Mouse (Mus musculus): ENCODE measurements around the gene 4930558K02Rik. TPM values are rescaled to one million over a fixed set of nuclear protein-coding genes. Genes with fewer than 3 reads are reported as not detected.

4930558K02Rik gene
- polyA plus RNA-seq, 1 experiment from 2014 or later = not detected

- Histone ChIP-seq H3K4me2 (no peak overlapping the region), H3K4me3 (replicated peaks) (no peak overlapping the region), H3K27me3 (no peaks in the 10 kb centered on the region), H3K4me1 (replicated peaks) (no peaks in the 10 kb centered on the region), H3K36me3 (replicated peaks) (no peaks in the 10 kb centered on the region), H3K9ac (no peak overlapping the region), H3K27ac (replicated peaks) (no peak overlapping the region), H3K9me3 (replicated peaks) (no peaks in the 10 kb centered on the region)
- WGBS (ENCODE audit: insufficient replicate concordance) = 80% methylated on average over 10 of the region's 10 CpGs
- no peak for ATAC-seq (ENCODE audit: insufficient read depth)
These were observed 47.6 kb downstream of the 4930558K02Rik start for GRCm38 (mm10) chr1:161931817-161932216.

GRCm38 (mm10) chr1:161931313-161931712, 48.1 kb downstream of the 4930558K02Rik start:
- no peak overlapping the region for H3K27ac ChIP-seq (replicated peaks)
- H3K9ac ChIP-seq = no peak overlapping the region
- H3K4me3 ChIP-seq (replicated peaks) = no peak overlapping the region
- H3K4me2 ChIP-seq = no peak overlapping the region
- no peaks in the 10 kb centered on the region for H3K27me3 ChIP-seq
- H3K4me1 ChIP-seq (replicated peaks) = no peaks in the 10 kb centered on the region
- H3K9me3 ChIP-seq (replicated peaks) = no peaks in the 10 kb centered on the region
- 61% methylated on average over 4 of the region's 4 CpGs for WGBS (ENCODE audit: insufficient replicate concordance)
- ATAC-seq (ENCODE audit: insufficient read depth) = no peak
- no peaks in the 10 kb centered on the region for H3K36me3 ChIP-seq (replicated peaks)

- Histone ChIP-seq H3K9ac (no peak overlapping the region), H3K36me3 (replicated peaks) (no peaks in the 10 kb centered on the region), H3K4me3 (replicated peaks) (no peak overlapping the region), H3K27me3 (no peaks in the 10 kb centered on the region), H3K4me2 (no peak overlapping the region), H3K27ac (replicated peaks) (no peak overlapping the region), H3K4me1 (replicated peaks) (no peaks in the 10 kb centered on the region), H3K9me3 (replicated peaks) (no peaks in the 10 kb centered on the region)
- no peak for ATAC-seq (ENCODE audit: insufficient read depth)
- 74% methylated on average over 2 of the region's 2 CpGs for WGBS (ENCODE audit: insufficient replicate concordance)
These were observed 51.5 kb downstream of the 4930558K02Rik start for GRCm38 (mm10) chr1:161927976-161928375.

- 75% methylated on average over 13 of the region's 13 CpGs for WGBS (ENCODE audit: insufficient replicate concordance)
These were observed 54.1 kb downstream of the 4930558K02Rik start for GRCm38 (mm10) chr1:161925281-161925805.

GRCm38 (mm10) chr1:161924321-161924720, 55.1 kb downstream of the 4930558K02Rik start:
- Histone ChIP-seq H3K9ac (no peak overlapping the region), H3K9me3 (replicated peaks) (no peaks in the 10 kb centered on the region), H3K4me2 (no peak overlapping the region), H3K36me3 (replicated peaks) (no peaks in the 10 kb centered on the region), H3K4me1 (replicated peaks) (no peaks in the 10 kb centered on the region), H3K4me3 (replicated peaks) (no peak overlapping the region), H3K27ac (replicated peaks) (no peak overlapping the region), H3K27me3 (0 out of 2 replicates have a peak, but pooled peaks cover 3% of the 10 kb centered on the region)
- WGBS (ENCODE audit: insufficient replicate concordance) = 69% methylated on average over 3 of the region's 3 CpGs
- ATAC-seq (ENCODE audit: insufficient read depth) = no peak

More at GRCm38 (mm10) chr1:161925281-161925805, 54.1 kb downstream of the 4930558K02Rik start:
- Histone ChIP-seq H3K27ac (replicated peaks) (no peak overlapping the region), H3K27me3 (0 out of 2 replicates have a peak, but pooled peaks cover 3% of the 10 kb centered on the region), H3K4me3 (replicated peaks) (no peak overlapping the region), H3K4me1 (replicated peaks) (no peaks in the 10 kb centered on the region), H3K9me3 (replicated peaks) (no peaks in the 10 kb centered on the region), H3K36me3 (replicated peaks) (no peaks in the 10 kb centered on the region), H3K9ac (no peak overlapping the region), H3K4me2 (no peak overlapping the region)
- ATAC-seq (ENCODE audit: insufficient read depth) = no peak

DNA sequence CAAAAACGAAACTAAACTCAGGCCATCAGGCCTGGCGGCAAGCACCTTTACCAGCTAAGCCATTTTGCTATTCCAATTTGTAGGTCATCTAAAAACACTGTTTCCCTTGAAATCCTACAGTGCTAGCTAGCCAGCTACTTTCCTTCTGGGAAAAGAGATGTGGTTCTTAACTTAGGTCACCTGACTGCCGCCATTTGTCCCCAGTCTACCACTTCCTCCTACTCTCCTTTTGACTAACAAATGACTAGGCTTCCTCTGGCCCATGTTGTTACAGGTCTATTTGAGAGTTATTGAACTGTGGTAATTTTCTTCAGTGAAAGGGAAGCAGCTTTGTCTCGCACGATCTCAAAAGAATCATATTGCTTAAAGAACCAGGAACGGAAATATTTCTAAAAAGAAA, 57.5 kb downstream of the 4930558K02Rik start:
- Histone ChIP-seq H3K27me3 (0 out of 2 replicates have a peak, but pooled peaks cover 3% of the 10 kb centered on the region), H3K4me3 (replicated peaks) (no peak overlapping the region), H3K4me2 (no peak overlapping the region), H3K4me1 (replicated peaks) (0 out of 2 replicates have a peak, but pooled peaks cover 3% of the 10 kb centered on the region), H3K9me3 (replicated peaks) (no peaks in the 10 kb centered on the region), H3K27ac (replicated peaks) (no peak overlapping the region), H3K36me3 (replicated peaks) (no peaks in the 10 kb centered on the region), H3K9ac (no peak overlapping the region)
- WGBS (ENCODE audit: insufficient replicate concordance) = 63% methylated on average over 6 of the region's 6 CpGs
- no peak for ATAC-seq (ENCODE audit: insufficient read depth)

- no peak overlapping the region for H3K4me2 ChIP-seq
- WGBS (ENCODE audit: insufficient replicate concordance) = 77% methylated on average over 9 of the region's 9 CpGs
These were observed 58.7 kb downstream of the 4930558K02Rik start for GRCm38 (mm10) chr1:161920475-161921454.

GRCm38 (mm10) chr1:161919594-161919993, 59.8 kb downstream of the 4930558K02Rik start:
- Histone ChIP-seq H3K9me3 (replicated peaks) (no peaks in the 10 kb centered on the region), H3K4me1 (replicated peaks) (0 out of 2 replicates have a peak, but pooled peaks cover 3% of the 10 kb centered on the region), H3K27me3 (0 out of 2 replicates have a peak, but pooled peaks cover 6% of the 10 kb centered on the region), H3K4me3 (replicated peaks) (no peak overlapping the region), H3K9ac (no peak overlapping the region), H3K36me3 (replicated peaks) (no peaks in the 10 kb centered on the region), H3K4me2 (no peak overlapping the region), H3K27ac (replicated peaks) (no peak overlapping the region)
- 79% methylated on average over 2 of the region's 2 CpGs for WGBS (ENCODE audit: insufficient replicate concordance)
- no peak for ATAC-seq (ENCODE audit: insufficient read depth)

More at GRCm38 (mm10) chr1:161920475-161921454, 58.7 kb downstream of the 4930558K02Rik start:
- Histone ChIP-seq H3K4me3 (replicated peaks) (no peak overlapping the region), H3K9me3 (replicated peaks) (no peaks in the 10 kb centered on the region), H3K27ac (replicated peaks) (no peak overlapping the region), H3K4me1 (replicated peaks) (0 out of 2 replicates have a peak, but pooled peaks cover 3% of the 10 kb centered on the region), H3K9ac (no peak overlapping the region), H3K36me3 (replicated peaks) (no peaks in the 10 kb centered on the region), H3K27me3 (0 out of 2 replicates have a peak, but pooled peaks cover 3% of the 10 kb centered on the region)
- no peak for ATAC-seq (ENCODE audit: insufficient read depth)

DNA sequence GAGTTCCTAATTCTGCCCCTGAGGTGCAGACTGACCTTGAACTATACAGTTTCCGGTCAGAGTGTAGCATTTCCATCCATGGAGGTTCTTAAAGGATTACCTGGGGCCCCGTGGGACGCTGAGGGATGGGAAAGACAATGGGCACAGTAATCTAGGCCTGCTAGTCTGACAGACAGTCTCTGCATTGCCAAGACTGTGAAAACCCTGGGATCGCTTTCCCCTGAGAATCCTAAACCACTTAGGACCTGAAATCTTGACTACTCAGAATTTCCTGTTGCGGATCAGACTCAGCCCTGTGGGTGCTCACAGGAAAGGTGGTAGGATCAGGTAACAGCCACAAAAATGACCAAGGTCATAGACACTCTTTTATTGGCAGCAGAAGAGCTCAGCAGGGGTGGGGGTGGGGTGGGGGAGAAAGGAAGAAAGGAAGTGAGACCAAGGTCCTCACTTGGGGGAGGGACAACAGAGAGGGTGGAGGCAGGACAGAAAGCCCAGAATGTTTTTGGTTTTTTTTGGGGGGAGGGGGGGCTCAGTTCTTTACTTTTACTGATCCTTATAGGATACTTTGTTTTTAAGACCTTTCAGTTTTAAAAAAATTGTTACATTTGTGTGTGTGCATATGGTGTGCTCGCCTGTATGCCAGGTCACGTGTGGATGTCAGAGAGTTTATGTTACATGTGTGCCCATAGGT, 60.6 kb downstream of the 4930558K02Rik start:
- no peak overlapping the region for H3K27ac ChIP-seq (replicated peaks)
- no peaks in the 10 kb centered on the region for H3K36me3 ChIP-seq (replicated peaks)
- H3K27me3 ChIP-seq = 0 out of 2 replicates have a peak, but pooled peaks cover 7% of the 10 kb centered on the region
- no peak overlapping the region for H3K4me3 ChIP-seq (replicated peaks)
- H3K9me3 ChIP-seq (replicated peaks) = no peaks in the 10 kb centered on the region
- no peak overlapping the region for H3K9ac ChIP-seq
- no peak for ATAC-seq (ENCODE audit: insufficient read depth)
- no peak overlapping the region for H3K4me2 ChIP-seq
- H3K4me1 ChIP-seq (replicated peaks) = 0 out of 2 replicates have a peak, but pooled peaks cover 3% of the 10 kb centered on the region
- WGBS (ENCODE audit: insufficient replicate concordance) = 34% methylated on average over 7 of the region's 7 CpGs

DNA sequence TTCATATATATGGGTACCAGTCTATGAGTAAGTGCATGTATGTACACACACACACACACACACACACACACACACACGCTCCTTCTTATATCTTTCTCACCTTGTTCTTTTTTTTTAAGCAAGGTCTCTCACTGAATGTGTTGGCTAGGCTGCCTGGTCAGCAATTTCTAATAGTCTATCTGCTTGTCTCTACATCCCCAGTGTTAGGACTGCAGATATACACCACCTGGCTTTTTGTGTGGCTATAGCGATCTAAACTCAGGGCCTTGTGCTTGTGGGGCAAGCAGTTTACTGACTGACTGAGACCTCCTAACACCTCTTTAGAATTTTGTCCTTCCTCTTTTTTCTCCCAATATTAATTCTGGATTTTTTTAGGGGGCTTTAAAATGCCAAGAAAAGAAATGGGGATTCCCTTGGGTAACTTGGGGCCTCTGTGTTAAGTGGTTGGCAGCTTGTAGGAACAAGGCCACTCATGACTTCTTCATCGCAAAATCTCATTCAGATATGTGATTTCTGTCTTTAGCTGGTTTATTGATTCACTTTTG, 61.4 kb downstream of the 4930558K02Rik start:
- 64% methylated on average over 3 of the region's 3 CpGs for WGBS (ENCODE audit: insufficient replicate concordance)
- no peak overlapping the region for H3K27ac ChIP-seq (replicated peaks)

More for the DNA sequence above, 61.4 kb downstream of the 4930558K02Rik start:
- ATAC-seq (ENCODE audit: insufficient read depth) = no peak
- H3K27me3 ChIP-seq = 0 out of 2 replicates have a peak, but pooled peaks cover 7% of the 10 kb centered on the region
- H3K36me3 ChIP-seq (replicated peaks) = no peaks in the 10 kb centered on the region
- no peak overlapping the region for H3K4me2 ChIP-seq
- H3K4me3 ChIP-seq (replicated peaks) = no peak overlapping the region
- H3K9me3 ChIP-seq (replicated peaks) = no peaks in the 10 kb centered on the region
- no peak overlapping the region for H3K9ac ChIP-seq
- H3K4me1 ChIP-seq (replicated peaks) = 0 out of 2 replicates have a peak, but pooled peaks cover 3% of the 10 kb centered on the region
